Mouse (Mus musculus) heart, embryonic 16.5 days (tissue): ENCODE measurements around the gene Rora. TPM values are rescaled to one million over a fixed set of nuclear protein-coding genes. Genes with fewer than 3 reads are reported as not detected.

Experiments used
- ATAC-seq: fragments of 200-750 bp; cut with Nextera tagmentation; replicated peaks from 2 replicates; pipeline ENCODE4 v1.8.0; 2017; ENCODE audit warnings: moderate number of reproducible peaks; ENCODE audit not compliant: insufficient read depth, low FRiP score; ENCODE audit errors: extremely low read depth
- H3K27ac ChIP-seq: fragments of 300-500 bp; sonication (generic); 2 replicates; pipeline ENCODE4 v1.5.1; 2014; ENCODE audit warnings: mild to moderate bottlenecking, low read length, control low read depth, moderate library complexity
- H3K27me3 ChIP-seq: fragments of 300-500 bp; sonication (generic); 2 replicates; pipeline ENCODE4 v1.6.1; 2014; ENCODE audit warnings: low read length, mixed read lengths; ENCODE audit not compliant: control insufficient read depth, insufficient read depth
- H3K36me3 ChIP-seq: fragments of 300-500 bp; sonication (generic); 2 replicates; pipeline ENCODE4 v1.6.1; 2014; ENCODE audit not compliant: control insufficient read depth, insufficient read depth
- H3K4me1 ChIP-seq: fragments of 300-500 bp; sonication (generic); 2 replicates; pipeline ENCODE4 v1.6.1; 2014; ENCODE audit warnings: low read length, mixed read lengths; ENCODE audit not compliant: control insufficient read depth, insufficient read depth
- H3K4me2 ChIP-seq: fragments of 300-500 bp; sonication (generic); 2 replicates; pipeline ENCODE4 v1.6.1; 2014; ENCODE audit warnings: low read depth, mild to moderate bottlenecking, control low read depth, low read length
- H3K4me3 ChIP-seq: fragments of 300-500 bp; sonication (generic); 2 replicates; pipeline ENCODE4 v1.5.1; 2014; ENCODE audit warnings: mild to moderate bottlenecking, control low read depth, low read length
- H3K9ac ChIP-seq: fragments of 300-500 bp; sonication (generic); 2 replicates; pipeline ENCODE4 v1.6.1; 2014; ENCODE audit warnings: low read length, control low read depth
- H3K9me3 ChIP-seq: fragments of 300-500 bp; sonication (generic); replicated peaks from 2 replicates; pipeline ENCODE4 v1.6.1; 2016; ENCODE audit warnings: low read length; ENCODE audit not compliant: control insufficient read depth
- WGBS: fragments of 180-500 bp; shearing (Covaris S2); extraction: QIAGEN DNeasy Blood & Tissue Kit; methylation state at CpG from one replicate; pipeline ENCODE4 v1.1.7; 2014; 5-methylcytosine and 5-hydroxymethylcytosine counted together
- polyA plus RNA-seq: library from polyadenylated mRNA; unstranded; fragments of >200 nt; fragmentation: Nextera tagmentation; extraction: Ambion mirVana; gene quantifications from 2 replicates; pipeline ENCODE4 v1.2.1, GENCODE M21; 2015

Rora gene
- polyA plus RNA-seq, 1 experiment from 2014 or later, result 9.4 TPM

DNA sequence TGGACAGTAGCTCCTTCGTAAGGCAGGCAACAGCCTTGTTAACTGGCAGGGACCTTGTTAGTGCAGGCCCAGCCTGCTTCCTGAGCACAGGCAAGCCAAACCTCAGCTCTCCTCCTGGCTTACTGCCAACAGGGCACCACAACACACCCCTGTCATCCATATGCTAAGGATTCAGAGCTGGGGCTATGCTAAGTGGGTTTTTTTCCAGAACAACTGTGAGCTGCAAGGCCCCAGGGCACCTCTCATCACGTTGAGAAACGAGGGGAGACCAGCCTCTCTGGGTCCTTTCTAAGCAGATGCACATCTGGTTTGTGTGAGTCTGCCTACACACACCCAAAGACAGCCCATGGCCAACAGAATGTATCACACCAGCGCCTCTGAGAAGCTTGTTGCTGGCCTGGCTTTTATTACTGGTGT is 289.0 kb downstream of the Rora start:
- Histone ChIP-seq H3K9ac (no peak overlapping the region), H3K4me2 (no peak overlapping the region), H3K27ac (no peak overlapping the region), H3K9me3 (no peaks in the 10 kb centered on the region), H3K4me3 (no peak overlapping the region), H3K27me3 (no peaks in the 10 kb centered on the region), H3K36me3 (no peaks in the 10 kb centered on the region), H3K4me1 (peaks cover 11% of the 10 kb centered on the region; the same call in 1 of the 2 replicates)
- ATAC-seq, result no peak
- WGBS, result 56% methylated on average over 4 of the region's 4 CpGs

DNA sequence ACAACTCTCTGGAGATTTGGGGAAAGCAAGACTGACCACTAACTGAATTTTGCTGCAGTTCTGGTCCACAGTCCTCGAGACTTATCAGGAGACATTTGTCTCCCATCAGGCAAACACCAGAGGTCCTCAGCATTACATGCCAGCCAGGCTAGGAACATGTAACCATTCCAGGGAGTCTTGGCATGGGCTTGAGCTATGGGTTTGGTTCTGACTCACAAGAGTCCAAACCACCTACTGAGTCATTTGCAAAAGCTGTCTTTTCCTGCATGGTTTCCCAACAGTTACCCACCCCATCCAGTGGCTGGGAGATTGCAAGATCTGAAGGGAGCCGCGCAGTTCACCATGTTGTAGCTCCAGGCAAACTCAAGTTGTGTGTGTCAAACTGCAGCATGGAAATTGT is 290.4 kb downstream of the Rora start:
- no peak overlapping the region for H3K4me3 ChIP-seq
- no peak overlapping the region for H3K4me2 ChIP-seq
- no peaks in the 10 kb centered on the region for H3K36me3 ChIP-seq
- 92% methylated on average over 3 of the region's 3 CpGs for WGBS
- ATAC-seq, result no peak
- no peak overlapping the region for H3K9ac ChIP-seq
- no peaks in the 10 kb centered on the region for H3K27me3 ChIP-seq
- H3K9me3 ChIP-seq, result no peaks in the 10 kb centered on the region
- H3K4me1 ChIP-seq, result peaks cover 11% of the 10 kb centered on the region; the same call in 1 of the 2 replicates
- no peak overlapping the region for H3K27ac ChIP-seq

DNA sequence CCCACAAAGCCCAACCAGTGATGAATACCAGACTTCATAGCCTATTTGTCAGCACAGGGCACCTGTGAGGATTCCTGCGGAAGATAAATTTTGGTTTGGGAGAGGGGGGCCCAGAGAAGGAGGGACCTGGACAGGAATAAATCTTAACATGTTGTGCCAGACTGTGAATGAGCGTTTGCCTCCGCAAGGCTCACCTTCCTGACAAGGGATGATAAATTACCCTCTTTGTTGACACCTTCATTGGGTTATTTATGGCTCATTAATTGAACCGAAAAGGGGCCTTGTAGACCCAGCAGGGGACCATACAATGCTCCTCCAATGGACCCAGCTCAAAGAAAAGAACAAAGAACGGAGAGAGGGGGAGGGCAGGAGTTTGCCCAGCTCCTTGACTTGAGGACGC is 294.1 kb downstream of the Rora start:
- H3K4me1 ChIP-seq, result no peaks in the 10 kb centered on the region
- H3K9me3 ChIP-seq, result no peaks in the 10 kb centered on the region
- H3K27ac ChIP-seq, result no peak overlapping the region
- no peaks in the 10 kb centered on the region for H3K36me3 ChIP-seq
- H3K9ac ChIP-seq, result no peak overlapping the region
- ATAC-seq, result no peak
- H3K4me2 ChIP-seq, result no peak overlapping the region
- WGBS, result 62% methylated on average over 6 of the region's 6 CpGs
- no peaks in the 10 kb centered on the region for H3K27me3 ChIP-seq
- H3K4me3 ChIP-seq, result no peak overlapping the region

DNA sequence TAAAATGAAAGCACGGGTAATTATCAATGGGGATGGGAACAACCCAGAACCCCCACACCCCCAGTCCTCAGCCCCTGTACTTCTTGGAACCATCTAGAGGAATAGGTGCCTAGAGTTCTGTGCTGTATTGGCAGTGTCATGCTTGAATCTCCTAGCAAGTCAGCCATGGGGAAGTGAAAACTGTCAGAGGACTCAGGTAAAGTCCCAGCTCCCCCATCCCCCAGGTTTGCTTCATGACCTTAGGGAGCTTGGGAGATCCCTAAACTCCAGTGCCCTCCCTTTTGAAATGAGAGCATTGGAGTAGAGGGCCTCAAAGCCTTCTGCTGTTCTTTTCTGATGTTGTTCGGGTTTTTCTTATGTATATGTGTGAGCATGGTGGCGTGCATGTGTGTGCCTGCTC is 294.6 kb downstream of the Rora start:
- no peaks in the 10 kb centered on the region for H3K27me3 ChIP-seq
- H3K4me3 ChIP-seq, result no peak overlapping the region
- no peaks in the 10 kb centered on the region for H3K36me3 ChIP-seq
- no peak for ATAC-seq
- no peak overlapping the region for H3K4me2 ChIP-seq
- H3K9ac ChIP-seq, result no peak overlapping the region
- 80% methylated on average over 3 of the region's 3 CpGs for WGBS
- no peak overlapping the region for H3K27ac ChIP-seq
- no peaks in the 10 kb centered on the region for H3K4me1 ChIP-seq
- no peaks in the 10 kb centered on the region for H3K9me3 ChIP-seq

DNA sequence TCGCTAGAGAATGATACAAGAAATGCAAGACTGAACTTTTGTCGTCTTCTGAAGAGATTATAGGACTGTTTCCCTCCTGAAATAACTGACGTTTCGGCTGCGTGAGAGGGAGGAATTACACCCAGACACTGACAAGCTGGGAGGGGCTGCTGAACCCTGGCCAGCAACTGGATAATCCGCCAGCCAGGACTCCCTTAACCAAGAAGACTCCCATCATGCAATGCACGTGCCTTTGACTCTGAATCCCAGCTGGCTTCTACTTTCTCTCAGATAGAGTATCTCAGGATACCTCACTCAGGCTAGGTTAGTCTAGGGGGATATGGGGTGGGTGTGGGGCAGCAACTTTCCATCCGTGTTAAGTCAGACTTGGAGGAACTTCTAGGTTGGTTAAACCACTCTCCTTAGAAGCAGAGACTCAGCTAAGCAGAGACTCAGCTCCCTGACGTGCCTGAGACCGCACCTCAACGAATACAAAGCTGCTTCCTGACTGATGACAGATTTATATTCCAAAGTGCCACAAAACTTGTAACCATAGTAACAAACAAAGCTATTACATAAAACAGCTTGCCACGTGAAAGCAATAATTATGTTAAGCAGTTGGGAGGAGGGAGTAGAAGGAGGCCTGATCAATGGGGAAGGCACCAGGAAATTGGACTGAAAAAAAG is 302.8 kb downstream of the Rora start:
- Histone ChIP-seq H3K9me3 (no peaks in the 10 kb centered on the region), H3K4me1 (peaks cover 2% of the 10 kb centered on the region; the same call in 1 of the 2 replicates), H3K27ac (no peak overlapping the region), H3K27me3 (no peaks in the 10 kb centered on the region), H3K4me2 (no peak overlapping the region), H3K4me3 (no peak overlapping the region), H3K9ac (no peak overlapping the region), H3K36me3 (no peaks in the 10 kb centered on the region)
- 44% methylated on average over 12 of the region's 12 CpGs for WGBS
- no peak for ATAC-seq

DNA sequence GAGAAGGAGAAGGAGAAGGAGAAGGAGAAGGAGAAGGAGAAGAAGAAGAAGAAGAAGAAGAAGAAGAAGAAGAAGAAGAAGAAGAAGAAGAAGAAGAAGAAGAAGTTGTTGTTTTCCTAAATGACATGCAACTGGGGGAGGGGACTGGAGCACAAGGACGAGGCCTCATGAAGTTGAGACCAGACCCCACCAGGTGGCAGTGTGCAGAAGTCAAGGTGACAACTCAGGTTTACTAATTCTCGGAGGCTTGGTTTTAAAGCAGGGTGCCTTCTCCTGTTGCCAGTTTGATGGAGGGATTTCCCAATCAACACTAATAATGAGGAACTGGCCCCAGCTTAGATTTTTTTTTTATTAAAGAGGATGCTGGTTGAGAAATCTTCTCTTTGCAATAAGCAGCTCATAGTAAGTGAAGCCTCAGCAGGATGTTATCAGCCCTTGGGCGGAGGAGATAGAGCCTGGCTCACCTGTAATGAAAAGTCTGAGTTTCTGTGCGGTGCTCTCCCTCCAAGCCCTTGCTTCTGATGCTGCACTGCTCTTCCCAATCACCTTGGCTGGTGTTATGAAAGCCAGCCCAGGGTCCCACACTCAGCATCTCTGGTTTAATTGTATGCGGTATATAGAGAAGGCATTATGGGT is 303.5 kb downstream of the Rora start:
- Histone ChIP-seq H3K4me3 (no peak overlapping the region), H3K27me3 (no peaks in the 10 kb centered on the region), H3K9ac (no peak overlapping the region), H3K36me3 (no peaks in the 10 kb centered on the region), H3K4me2 (no peak overlapping the region), H3K4me1 (peaks cover 2% of the 10 kb centered on the region; the same call in 1 of the 2 replicates), H3K27ac (no peak overlapping the region), H3K9me3 (no peaks in the 10 kb centered on the region)
- no peak for ATAC-seq
- WGBS, result 56% methylated on average over 5 of the region's 5 CpGs

DNA sequence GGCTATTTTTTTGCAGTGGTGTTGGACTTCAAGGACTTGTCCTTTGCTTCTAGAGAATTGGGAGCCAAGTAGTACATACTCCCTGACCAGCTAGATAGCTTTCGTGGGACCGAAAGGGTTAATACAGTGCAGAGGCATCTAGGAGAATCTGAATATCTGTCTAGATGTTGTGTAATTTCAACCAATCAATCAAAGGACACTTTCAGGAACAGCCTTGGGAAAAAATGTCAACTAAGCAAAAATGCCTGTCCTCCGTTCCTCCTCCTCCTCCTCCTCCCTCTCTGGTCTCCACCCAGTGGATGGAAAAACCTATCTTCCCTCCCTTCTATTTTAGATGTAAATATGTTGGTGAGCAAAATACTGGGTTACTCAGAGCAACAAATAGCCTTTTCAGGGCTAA is 304.2 kb downstream of the Rora start:
- H3K4me3 ChIP-seq, result no peak overlapping the region
- no peak overlapping the region for H3K4me2 ChIP-seq
- no peaks in the 10 kb centered on the region for H3K36me3 ChIP-seq
- H3K9ac ChIP-seq, result no peak overlapping the region
- ATAC-seq, result no peak
- H3K9me3 ChIP-seq, result no peaks in the 10 kb centered on the region
- 87% methylated on average over 3 of the region's 3 CpGs for WGBS
- H3K27ac ChIP-seq, result no peak overlapping the region
- H3K27me3 ChIP-seq, result no peaks in the 10 kb centered on the region
- H3K4me1 ChIP-seq, result peaks cover 2% of the 10 kb centered on the region; the same call in 1 of the 2 replicates

DNA sequence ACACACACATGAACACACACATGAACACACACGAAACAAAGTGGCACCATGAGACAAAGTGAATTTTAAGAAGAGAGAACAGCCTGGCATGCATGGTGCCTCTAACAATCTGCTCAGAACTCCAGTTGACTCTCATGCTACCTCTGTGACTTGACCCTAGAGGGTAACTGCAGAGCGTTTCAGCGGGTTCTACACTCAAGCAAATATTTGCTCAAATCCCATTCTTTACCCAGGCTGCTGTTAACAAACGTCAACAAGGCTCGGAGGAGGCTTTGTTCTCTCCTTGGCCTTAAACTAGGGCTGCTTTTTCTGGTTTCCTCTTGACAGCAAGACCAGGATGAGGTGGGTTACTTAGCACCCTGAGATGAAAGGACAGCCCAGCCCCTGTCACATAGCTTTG is 305.3 kb downstream of the Rora start:
- ATAC-seq, result no peak
- 65% methylated on average over 5 of the region's 5 CpGs for WGBS
- Histone ChIP-seq H3K36me3 (no peaks in the 10 kb centered on the region), H3K27me3 (no peaks in the 10 kb centered on the region), H3K4me1 (peaks cover 2% of the 10 kb centered on the region; the same call in 1 of the 2 replicates), H3K4me3 (no peak overlapping the region), H3K9ac (no peak overlapping the region), H3K4me2 (no peak overlapping the region), H3K9me3 (no peaks in the 10 kb centered on the region), H3K27ac (no peak overlapping the region)

DNA sequence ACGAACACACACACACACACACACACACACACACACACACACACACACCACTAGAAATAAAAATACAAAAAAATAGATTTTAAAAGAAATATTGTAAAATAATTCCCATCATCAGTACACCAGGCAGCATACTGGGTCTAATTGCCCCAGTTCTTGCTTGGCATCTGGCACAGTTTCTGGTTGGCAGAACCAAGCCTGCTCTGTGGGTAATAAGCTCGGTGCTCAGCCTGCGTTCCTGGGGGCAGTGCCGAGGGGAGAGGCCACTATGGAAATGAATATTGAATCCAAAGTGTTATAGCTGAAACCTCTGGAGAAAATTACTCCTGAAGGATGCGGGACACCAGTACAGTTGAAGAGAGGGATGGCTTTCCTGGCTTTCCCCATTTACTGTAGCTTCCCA is 310.3 kb downstream of the Rora start:
- WGBS, result 88% methylated on average over 5 of the region's 5 CpGs
- H3K4me3 ChIP-seq, result no peak overlapping the region

More for the DNA sequence above, 310.3 kb downstream of the Rora start:
- ATAC-seq, result no peak
- Histone ChIP-seq H3K36me3 (no peaks in the 10 kb centered on the region), H3K9me3 (no peaks in the 10 kb centered on the region), H3K27ac (no peak overlapping the region), H3K4me1 (no peaks in the 10 kb centered on the region), H3K27me3 (no peaks in the 10 kb centered on the region), H3K4me2 (no peak overlapping the region), H3K9ac (no peak overlapping the region)
